Mouse (Mus musculus) adrenal gland, postnatal 4 days (tissue): ENCODE measurements around the gene Pold2. TPM values are rescaled to one million over a fixed set of nuclear protein-coding genes. Genes with fewer than 3 reads are reported as not detected.
"Not testable (repeated sequence)": the region's sequence is repeated elsewhere in the genome, so short reads cannot be mapped to it uniquely, and the experiment has no call there.

Source experiments
- DNase-seq, 2 experiments: peaks; one replicate each; pipeline ENCODE4 v3.0.0; 2021 to 2022; ENCODE audit warnings: low spot score in 2 of 2, mixed read lengths in 2 of 2
- total RNA-seq, 2 experiments: library from RNA; stranded (reverse); gene quantifications; 2 replicates each; pipeline ENCODE4 v1.2.3; 2021

Pold2 gene
- total RNA-seq, 2 experiments from 2014 or later, result 61.2 to 78.6 TPM

- no peak for DNase-seq
Measured at GRCm38 (mm10) chr11:5899286-5899685, 21.2 kb upstream of the Pold2 start.

DNA sequence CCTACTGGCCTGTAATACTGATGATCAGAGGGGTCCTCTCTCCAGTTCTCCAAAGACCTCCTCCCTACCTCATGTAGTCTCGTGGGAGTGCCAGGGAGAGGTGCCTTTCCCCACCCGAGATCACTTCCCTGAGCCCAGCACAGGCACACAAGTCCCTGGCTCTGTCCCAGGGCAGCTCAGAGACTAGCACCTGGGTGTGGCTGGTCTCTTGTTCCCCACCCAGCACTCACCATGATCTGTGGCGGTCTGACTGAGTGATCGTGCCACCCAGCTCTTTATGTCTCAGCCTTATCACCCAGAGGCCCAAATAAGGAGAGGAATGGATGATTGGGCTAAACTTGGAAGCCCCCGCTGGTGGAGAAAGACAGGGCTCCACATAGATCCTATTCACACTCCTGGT is 20.4 kb upstream of the Pold2 start, which contains the start of gene Myl7:
Gene Myl7, minus strand, starts transcription at position 252 of the 400 bp plus-strand sequence.
- no peak for DNase-seq

DNA sequence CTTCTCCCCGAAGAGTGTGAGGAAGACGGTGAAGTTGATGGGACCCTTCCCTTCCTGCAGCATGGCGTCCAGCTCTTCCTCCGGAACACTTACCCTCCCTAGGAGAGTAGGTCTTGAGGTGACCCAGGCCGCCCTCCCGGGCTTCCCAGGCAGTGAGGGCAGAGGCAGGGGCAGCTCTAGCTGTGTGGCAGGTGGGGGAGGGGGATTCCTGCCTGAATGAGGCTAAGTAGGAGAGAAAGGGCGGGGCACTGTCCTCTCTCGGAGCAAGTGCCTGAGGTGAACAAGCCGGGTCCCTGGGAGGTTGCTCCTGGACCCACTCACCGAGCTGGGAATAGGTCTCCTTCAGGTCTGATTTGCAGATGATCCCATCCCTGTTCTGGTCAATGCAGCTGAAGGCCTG is 19.7 kb upstream of the Pold2 start:
- DNase-seq, result no peak

DNA sequence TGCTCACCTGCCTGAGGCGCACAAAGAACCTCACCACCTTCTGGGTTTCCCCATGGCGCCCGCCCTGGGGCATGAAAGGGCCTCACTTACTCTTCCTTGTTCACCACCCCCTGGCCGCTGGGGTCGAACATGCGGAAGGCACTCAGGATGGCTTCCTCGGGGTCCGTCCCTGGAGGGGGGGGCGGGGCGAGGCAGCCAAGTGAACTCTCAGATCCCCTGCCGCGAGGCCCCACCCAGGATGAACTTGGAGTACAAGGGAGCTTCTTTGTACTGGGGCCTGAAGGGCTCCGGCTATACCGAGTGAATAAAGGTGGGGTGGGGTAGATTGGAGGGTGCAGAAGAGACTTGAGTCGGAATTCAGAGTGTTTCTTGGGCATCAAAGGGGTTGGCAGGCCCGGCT is 19.1 kb upstream of the Pold2 start:
- no peak for DNase-seq

DNA sequence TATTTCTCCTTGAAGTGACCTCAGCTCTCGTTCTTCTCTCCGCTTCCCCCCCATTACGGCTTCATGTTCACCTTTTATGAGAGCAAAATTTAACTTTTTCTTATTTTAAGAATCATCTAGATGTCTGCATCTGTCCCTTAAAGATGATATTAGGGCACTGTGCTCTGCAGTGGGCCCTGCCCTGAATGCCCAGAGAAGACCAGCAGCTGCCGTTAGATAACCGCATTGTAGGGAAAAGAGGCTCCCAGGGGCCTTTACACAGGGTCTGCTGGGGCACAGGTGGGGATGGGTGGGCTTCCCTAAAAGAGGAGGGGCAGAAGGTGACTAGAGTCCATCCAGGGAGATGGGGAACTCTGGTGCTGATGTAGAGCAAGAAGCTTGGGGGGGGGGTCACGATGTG is 15.7 kb upstream of the Pold2 start:
- DNase-seq, result no peak

- no peak for DNase-seq
Measured at GRCm38 (mm10) chr11:5892810-5893368, 14.8 kb upstream of the Pold2 start.

- DNase-seq, result no peak
Measured at GRCm38 (mm10) chr11:5892151-5892591, 14.1 kb upstream of the Pold2 start.

DNA sequence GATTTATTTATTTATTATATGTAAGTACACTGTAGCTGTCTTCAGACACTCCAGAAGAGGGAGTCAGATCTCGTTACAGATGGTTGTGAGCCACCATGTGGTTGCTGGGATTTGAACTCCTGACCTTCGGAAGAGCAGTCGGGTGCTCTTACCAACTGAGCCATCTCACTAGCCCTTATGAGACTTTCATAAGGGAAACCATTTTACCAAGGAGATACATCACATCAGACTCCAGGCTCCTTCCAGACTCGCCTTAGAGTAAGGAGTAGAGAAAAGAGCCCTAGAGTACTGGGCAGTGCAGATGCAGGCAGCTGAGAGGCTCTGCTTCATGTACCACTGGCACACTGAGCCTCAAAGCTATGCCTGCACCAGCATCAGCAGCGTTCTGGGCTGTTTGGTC is 10.5 kb upstream of the Pold2 start:
- DNase-seq, result not testable (repeated sequence)

GRCm38 (mm10) chr11:5887250-5887649 is 9.2 kb upstream of the Pold2 start:
- no peak for DNase-seq

DNA sequence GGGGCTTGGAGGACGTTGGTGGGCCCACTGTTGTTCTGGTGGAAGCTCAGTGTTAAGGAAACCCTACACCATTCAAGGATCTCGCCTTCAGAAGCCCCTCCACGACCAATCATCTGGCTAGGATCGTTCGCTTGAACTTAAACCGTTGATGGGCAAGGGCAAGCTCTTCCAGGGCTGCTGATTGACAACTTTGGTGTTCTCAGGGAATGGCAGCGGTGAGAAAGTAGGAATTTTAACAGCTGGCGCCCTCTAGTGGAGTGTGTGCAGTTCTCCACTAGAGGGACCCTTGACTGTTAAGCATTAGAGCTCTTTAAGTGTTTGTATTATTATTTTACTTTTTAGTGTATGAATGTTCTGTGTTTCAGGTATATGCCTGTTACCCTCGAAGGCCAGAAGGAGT is 8.1 kb upstream of the Pold2 start:
- no peak for DNase-seq

DNA sequence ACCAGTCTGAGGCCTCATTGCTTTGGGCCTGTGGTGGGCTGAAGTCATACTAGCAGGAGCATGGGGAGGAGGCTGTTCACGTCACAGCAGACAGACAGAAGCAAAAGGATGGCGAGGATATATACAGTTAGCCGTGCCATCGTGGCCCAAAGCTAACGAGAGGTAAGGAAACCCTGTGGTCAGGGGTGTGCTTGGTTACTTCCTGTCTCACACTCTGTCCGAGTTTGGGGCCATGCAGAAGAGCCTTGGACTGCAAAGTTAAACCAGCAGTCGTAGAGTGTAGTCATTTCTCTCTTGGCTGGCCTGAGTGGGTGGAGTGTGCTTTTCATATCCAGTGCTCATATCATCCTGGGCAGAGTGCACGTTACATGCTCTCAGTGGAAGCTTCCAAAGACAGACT is 4.4 kb upstream of the Pold2 start:
- DNase-seq, result no peak

DNA sequence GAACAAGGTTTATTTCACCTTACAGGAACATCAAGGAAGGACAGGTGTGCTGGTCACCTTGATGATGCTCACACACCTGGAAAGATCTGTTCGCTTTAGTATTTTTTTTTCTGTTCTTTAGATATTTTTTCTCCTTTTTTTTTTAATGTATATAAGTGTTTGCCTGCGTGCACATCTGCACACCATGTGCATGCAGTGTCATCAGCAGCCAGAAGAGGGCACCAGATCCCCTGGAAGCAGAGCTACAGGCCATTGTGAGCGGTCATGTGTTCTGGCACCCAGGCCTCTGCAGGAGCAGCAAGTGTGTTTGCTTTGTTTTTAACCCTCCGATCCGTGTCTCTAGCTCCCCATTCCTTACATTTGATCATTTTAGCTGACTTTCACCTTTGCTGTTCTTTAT is 1.8 kb upstream of the Pold2 start:
- no peak for DNase-seq

GRCm38 (mm10) chr11:5878661-5879060 is 569 bp upstream of the Pold2 start:
- no peak for DNase-seq

DNA sequence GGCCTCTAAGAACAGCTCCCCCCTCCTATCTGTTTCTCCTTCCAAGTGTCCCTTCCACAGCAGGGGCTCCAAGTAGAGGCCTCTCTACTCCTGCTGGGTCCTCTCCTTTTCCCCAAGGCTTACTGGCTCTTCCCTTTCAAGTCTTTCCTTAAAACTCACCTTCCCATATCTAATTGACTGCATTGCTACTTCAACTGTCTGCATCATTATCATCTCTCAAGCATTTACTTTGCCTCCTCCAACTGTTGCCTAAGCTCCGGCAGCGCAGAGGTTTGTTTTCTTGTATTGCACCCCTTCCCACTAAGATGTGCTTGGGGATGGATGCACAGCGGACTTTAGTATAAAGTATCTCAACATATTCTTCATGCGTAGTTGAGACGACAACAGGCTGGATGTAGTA is 671 bp downstream of the Pold2 start:
- DNase-seq, result no peak

- DNase-seq, result no peak
Measured at GRCm38 (mm10) chr11:5873192-5873591, 4.9 kb downstream of the Pold2 start.

DNA sequence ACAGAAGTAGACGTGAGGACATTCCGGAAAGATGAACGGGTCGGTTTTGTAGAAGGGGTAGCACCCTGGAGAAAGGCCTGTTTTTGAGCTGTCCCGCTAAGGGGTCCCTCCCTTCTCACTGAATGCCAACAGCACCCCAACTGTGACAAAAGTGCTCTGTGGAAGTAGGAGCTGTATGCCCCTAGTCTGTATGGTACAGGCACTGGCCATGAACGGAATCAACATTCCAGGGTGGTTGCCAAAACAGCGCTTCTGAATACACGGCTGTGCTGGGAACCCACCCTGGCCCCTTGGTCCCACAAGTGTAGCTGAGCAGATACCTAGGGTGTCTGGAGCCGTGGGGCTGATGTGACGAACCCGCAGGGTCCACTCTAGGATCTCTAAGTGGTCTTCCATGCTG is 5.4 kb downstream of the Pold2 start:
- DNase-seq, result no peak

DNA sequence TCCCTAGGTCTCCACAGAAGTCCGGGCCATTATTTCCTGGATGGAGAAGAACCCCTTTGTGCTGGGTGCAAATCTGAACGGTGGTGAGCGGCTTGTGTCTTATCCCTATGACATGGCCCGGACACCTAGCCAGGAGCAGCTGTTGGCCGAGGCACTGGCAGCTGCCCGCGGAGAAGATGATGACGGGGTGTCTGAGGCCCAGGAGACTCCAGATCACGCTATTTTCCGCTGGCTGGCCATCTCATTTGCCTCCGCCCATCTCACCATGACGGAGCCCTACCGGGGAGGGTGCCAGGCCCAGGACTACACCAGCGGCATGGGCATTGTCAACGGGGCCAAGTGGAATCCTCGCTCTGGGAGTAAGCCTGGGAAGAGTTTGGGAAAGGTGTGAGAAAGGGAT is 8.0 kb downstream of the Pold2 start:
- no peak for DNase-seq

GRCm38 (mm10) chr11:5869331-5869730 is 8.8 kb downstream of the Pold2 start:
- no peak for DNase-seq

- no peak for DNase-seq
Measured at GRCm38 (mm10) chr11:5868324-5868723, 9.8 kb downstream of the Pold2 start.

GRCm38 (mm10) chr11:5867196-5867595 is 10.9 kb downstream of the Pold2 start:
- no peak for DNase-seq

DNA sequence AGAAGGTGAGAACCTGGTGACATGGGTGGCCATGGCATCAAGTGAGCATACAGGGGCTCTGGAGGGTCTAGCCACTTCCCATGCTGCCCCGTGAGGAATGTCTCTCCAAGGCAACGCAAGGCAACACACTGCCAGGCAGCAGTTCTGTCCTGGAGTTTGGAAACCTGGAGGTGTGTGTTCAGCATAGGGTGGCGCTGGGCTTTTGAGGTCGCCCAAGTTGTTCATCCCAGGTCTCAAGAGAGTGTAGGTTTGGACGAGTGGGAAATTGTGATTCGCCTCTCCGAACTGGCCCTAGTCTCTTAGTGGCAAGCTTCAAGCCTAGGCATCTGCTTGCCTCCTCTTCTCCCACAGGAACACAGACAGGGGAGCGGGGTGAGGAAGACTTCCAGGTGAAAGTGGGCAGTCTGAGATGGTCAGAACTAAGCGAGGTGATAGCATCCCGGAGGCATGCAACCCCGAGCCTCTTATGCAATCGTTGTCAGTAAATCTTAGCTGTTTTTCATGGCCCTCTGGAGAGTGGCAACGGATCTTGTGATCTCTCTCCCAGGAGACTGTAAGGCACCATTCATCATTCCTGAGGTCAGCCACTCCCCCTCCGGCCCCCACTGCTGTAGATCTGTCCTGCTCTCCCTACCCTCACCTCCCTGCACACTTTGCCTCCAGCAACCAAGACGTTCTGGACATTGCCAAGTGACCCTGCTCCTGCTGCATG is 15.5 kb downstream of the Pold2 start:
- peak in 1 of 2 experiments; percentile 53 for DNase-seq

- peak; percentile 62 to 72 for DNase-seq
Measured at GRCm38 (mm10) chr11:5861678-5862393, 16.3 kb downstream of the Pold2 start, which contains the start of gene Aebp1. TSS of gene Aebp1 (plus strand) at chr11:5861947.
